Mouse (Mus musculus) left cerebral cortex, adult 18-20 months (tissue): ENCODE measurements around the gene Cphx1. TPM values are rescaled to one million over a fixed set of nuclear protein-coding genes. Genes with fewer than 3 reads are reported as not detected.
"Not testable (repeated sequence)": the region's sequence is repeated elsewhere in the genome, so short reads cannot be mapped to it uniquely, and the experiment has no call there.

Experiments used
- DNase-seq, 2 experiments: peaks; one replicate each; pipeline ENCODE4 v3.0.0; 2021 to 2022; ENCODE audit warnings: low spot score in 2 of 2, mixed read lengths in 1 of 2
- long read RNA-seq, 2 experiments: library from polyadenylated mRNA; stranded (forward); transcript quantifications; one replicate each; pipeline ENCODE4 v2.0.0; 2021
- total RNA-seq, 2 experiments: library from RNA; stranded (reverse); gene quantifications; 2 replicates each; pipeline ENCODE4 v1.2.3; 2021

Gene Cphx1
- total RNA-seq: not detected
- long read RNA-seq, experiment 1: 0 reads
- long read RNA-seq, experiment 2: 0 reads

- DNase-seq: not testable (repeated sequence)
These were observed at the start of gene Cphx1 for GRCm38 (mm10) chr14:25938004-25938403. Gene Cphx1, plus strand, starts transcription at chr14:25938304.

GRCm38 (mm10) chr14:25894566-25894965, 43.5 kb upstream of the Cphx1 start:
- not testable (repeated sequence) for DNase-seq

- not testable (repeated sequence) for DNase-seq
These were observed 42.4 kb upstream of the Cphx1 start for GRCm38 (mm10) chr14:25895686-25896085.

- DNase-seq: not testable (repeated sequence)
These were observed 35.1 kb upstream of the Cphx1 start, which contains the start of gene Plac9a for GRCm38 (mm10) chr14:25903000-25903399. Gene Plac9a, minus strand, starts transcription at chr14:25903100.

GRCm38 (mm10) chr14:25905243-25905642, 32.9 kb upstream of the Cphx1 start:
- DNase-seq: peak; percentile 1

GRCm38 (mm10) chr14:25907272-25907671, 30.8 kb upstream of the Cphx1 start:
- not testable (repeated sequence) for DNase-seq

- not testable (repeated sequence) for DNase-seq
These were observed 29.1 kb upstream of the Cphx1 start for GRCm38 (mm10) chr14:25908976-25909375.

- not testable (repeated sequence) for DNase-seq
These were observed 19.5 kb upstream of the Cphx1 start for GRCm38 (mm10) chr14:25918427-25919170.

GRCm38 (mm10) chr14:25926814-25927561, 11.1 kb upstream of the Cphx1 start:
- DNase-seq: not testable (repeated sequence)

GRCm38 (mm10) chr14:25927562-25927881, 10.6 kb upstream of the Cphx1 start, which contains the start of gene Tmem254a:
Gene Tmem254a, minus strand, starts transcription at chr14:25927672.
- not testable (repeated sequence) for DNase-seq

GRCm38 (mm10) chr14:25936867-25937630, 1.1 kb upstream of the Cphx1 start:
- not testable (repeated sequence) for DNase-seq

GRCm38 (mm10) chr14:25957861-25958260, 19.8 kb downstream of the Cphx1 start:
- DNase-seq: not testable (repeated sequence)

GRCm38 (mm10) chr14:25978371-25979241, 40.5 kb downstream of the Cphx1 start, which contains the start of gene Duxbl1:
Gene Duxbl1, plus strand, starts transcription at chr14:25978577.
- DNase-seq: not testable (repeated sequence)

- not testable (repeated sequence) for DNase-seq
These were observed 41.3 kb downstream of the Cphx1 start for GRCm38 (mm10) chr14:25979242-25979941.

GRCm38 (mm10) chr14:25981880-25982279, 43.8 kb downstream of the Cphx1 start:
- not testable (repeated sequence) for DNase-seq
